Mouse (Mus musculus) stomach, postnatal 0 days (tissue): ENCODE results near the gene Nsmce1.

Experiments used
- CTCF ChIP-seq: IDR thresholded peaks from 2 replicates; pipeline ENCODE4 v1.5.1; 2016; ENCODE audit warnings: antibody characterized with exemption, low read depth, mild to moderate bottlenecking, moderate library complexity
- EP300 ChIP-seq: optimal IDR thresholded peaks from 2 replicates; pipeline ENCODE3; 2016; ENCODE audit warnings: antibody characterized with exemption

DNA sequence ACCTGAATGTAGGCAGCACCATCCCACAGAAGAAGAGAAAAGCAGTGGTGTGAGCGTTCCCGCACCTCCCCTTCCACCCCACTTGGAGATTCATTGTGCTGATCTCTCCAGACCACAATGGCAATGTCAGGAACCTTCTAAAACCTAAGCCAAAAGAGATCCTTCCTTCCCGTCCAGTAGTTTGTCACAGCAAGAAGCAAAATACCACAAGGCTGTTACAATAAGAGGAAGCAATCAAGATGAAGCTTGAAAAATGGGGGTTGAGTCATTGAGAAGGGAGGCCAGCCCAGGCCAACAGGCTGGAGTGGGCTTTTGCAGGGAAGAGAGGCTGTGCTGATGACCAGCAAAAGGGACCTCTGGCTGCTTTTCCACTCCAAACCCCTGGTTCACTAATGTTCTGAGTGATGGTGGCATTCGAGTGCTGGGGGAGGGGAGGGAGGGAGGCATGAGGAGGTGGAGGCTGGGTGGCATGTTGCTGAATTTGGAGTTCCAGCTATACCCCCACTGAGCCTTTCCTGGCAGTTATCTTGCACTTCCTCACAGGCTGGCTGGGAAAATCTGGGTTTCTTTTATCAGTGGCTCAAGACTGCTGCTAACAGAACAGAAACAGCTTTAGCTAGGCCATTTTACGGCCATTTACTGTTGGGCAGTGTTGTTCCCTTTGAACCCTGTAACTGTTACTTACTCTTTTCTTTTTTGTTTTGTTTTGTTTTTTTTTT lies 12.1 kb upstream of the Nsmce1 start:
- TF ChIP-seq CTCF (no peak), EP300 (no peak)
